Mouse (Mus musculus): ENCODE measurements around the gene Swsap1.

DNA sequence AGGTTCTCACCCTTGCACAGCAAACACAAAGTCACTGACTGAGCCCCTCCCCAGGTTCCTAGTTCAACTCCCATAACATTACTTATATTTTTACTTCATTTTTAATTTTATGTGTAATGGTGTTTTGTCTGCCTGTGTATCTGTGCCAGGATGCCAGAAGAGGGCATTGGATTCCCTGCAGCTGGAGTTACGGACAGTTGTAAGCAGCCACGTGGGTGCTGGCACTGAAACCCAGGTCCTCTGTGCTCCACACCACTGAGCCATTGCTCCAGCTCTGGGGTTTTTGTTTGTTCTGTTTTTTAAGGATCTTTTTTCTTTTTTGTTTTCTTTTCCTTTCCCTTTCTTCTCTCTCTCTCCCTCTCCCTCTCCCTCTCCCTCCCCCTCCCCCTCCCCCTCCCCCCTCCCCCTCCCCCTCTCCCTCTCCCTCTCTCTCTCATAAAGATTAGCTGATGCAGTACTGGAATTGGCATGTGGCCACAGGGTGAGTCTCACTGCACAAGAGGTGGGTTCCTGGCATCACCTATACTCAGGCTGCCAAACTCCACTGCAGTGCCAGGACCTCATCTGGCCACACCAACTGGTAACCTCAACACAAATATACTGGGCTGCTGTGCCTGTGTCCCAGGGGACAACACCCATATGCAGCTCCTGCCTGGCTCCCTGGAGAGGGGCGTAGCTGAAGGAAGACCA, 40.8 kb downstream of the Swsap1 start:
- TF ChIP-seq POLR2A (IDR thresholded peaks at IDR 0.05; ENCODE audit: extremely low read depth, insufficient read depth, low read length) (no peak), CTCF (IDR thresholded peaks at IDR 0.05; ENCODE audit: low read depth, low read length) (no peak)

Measured in liver, adult 2 months (tissue).